Mouse (Mus musculus): ENCODE measurements around the gene Tspan2.

Gene Tspan2

DNA sequence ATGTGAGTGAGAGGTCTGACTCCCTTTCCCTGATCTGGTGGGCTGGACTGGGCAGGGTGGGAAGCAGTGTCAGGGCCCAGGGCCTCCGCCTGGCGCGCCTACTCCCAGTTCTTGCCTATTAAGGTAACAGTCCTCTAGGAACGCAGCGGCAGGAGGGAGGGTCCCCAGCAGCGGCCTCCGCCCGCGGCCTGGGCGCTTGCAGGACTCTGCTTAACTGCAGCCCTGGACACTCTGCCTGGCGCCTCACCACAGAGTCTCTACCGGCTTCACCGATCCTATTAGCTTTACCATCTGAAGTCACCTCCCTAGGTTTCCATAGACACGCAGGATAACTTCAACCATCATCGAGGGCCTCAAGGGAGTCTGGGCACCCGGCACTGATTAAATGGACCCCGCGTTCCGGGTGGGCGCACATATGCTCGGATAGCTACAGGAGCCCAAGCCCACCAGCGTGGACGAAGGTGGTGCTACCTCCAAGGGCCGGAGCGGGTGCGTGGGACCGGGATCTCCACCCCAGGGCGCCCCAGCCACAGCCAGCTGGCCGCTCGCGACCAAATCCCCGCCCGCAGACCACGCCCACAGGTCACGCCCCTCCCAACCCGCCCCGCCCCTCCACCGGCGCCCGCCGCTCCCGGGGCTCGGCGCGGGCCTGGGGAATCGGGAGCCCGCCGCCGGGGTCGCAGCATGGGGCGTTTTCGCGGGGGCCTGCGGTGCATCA lies at the start of gene Tspan2:
TSS of gene Tspan2 (plus strand) at position 217 of the 718 bp plus-strand sequence.
- peak; percentile 72 to 81 for DNase-seq

DNA sequence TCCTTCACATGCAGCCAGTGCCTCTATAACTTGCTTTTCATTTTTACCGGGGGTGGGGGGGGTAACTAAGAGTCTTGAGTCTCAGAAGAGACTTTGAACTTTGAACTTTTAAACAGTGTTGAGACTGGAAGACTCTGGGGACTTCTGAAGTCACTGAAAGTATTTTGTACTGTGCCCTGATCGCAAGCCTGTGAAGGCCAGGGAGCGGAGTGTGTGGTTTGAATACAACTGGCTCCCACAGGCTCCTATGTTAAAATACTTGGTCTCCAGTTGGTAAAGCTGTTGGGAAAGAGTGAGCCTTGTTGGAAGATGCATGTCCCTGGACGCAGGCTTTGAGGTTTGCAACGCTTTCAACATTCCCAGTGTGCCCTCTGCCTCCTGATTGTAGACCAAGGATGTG lies 47.5 kb upstream of the Tspan2 start:
- DNase-seq, result no peak

DNA sequence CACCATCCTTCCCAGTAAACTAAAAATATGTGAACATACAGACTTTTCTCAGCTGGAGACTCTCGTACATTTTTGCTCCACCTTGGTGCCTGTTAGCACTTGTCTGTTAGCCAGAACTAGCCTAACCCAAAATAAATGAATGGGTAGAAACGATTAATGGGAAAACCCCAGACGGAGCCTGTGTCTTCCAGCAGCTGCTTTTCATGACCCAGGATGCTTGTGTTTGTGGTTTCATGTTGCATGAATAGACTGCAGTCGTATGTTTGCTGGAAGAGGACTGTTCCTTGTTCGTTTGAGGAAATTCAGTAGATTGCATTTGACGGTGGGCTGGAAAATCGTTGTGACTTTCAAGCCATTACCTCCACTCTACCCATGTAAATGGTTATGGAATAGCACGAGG lies 46.5 kb upstream of the Tspan2 start:
- DNase-seq, result no peak

DNA sequence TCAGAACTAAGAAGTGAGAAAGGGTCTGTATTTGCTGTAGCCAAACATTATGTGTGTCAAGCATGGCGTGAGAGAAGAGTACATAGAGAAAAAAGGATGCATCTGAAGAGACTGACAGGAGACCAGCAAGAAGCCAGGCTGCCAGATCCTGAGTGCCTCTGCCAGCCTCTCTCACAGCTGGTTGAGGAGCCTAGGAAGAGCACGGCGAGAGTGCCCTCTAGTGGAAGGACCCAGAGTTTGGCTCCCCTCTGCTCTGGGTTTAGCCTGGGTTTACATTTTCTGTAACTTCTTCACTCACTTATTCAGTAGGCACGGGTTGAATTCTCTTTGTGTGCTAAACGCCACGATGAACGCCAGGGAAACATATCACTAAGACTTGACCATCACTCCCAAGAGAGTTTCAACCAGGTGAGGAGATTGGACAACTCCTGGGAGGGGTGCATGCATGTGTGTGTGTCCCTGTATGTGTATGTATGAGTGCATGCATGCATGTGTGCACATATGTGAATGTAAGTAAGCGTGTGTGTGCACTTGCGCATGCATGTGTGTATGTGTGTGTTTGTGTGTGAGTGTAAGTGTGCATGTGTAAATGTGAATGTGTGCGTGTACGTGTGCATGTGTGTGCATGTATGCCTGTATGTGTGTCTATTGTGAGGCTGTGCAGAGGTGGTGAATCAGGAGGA lies 42.4 kb upstream of the Tspan2 start:
- DNase-seq, result peak; percentile 60 to 74

DNA sequence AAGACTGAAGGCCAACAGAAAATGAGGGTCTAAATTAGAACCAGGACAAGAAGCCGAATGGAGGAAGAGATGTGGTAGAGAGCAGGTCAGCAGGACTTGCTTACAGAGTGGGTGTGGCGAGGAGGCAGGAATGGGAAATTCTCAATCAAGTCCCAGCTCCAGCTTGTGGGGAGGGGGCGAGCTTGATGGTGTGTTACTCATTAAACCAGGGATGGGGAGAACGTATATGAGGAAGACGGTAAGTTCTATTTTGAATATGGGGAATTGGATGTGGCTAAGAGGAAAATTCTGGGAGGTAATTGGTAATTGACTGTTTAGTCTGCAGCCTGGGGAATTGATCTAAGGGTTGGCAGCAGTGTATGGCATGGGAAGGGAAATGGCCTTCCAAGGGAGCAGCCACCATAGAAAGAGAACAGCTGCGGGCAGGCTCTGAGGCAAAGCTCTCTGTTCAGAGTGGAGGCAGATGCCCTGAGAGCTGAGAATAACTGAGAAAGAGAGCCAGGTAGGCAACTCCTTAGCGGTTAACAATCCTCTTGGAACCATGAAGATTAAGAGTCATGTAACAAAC lies 41.5 kb upstream of the Tspan2 start:
- DNase-seq, result no peak

DNA sequence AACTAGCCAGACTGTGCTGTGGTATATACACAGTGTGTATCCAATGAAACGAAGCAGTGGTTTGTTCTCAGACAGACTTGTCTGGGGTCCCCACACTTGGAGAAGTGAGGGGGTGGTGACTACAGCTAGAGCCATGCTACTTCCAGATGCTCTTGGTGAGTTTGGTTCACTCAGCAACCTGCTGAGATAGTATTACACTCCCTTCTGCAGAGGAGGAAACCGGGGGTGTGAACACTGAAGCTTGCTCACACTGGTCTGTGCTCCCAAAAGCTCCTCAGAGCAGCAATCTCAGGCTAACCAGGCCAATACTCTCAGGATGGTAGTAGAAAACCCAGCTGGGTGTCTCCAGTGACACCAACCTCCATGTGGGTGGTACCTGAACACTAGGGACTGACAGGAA lies 36.2 kb upstream of the Tspan2 start:
- no peak for DNase-seq

DNA sequence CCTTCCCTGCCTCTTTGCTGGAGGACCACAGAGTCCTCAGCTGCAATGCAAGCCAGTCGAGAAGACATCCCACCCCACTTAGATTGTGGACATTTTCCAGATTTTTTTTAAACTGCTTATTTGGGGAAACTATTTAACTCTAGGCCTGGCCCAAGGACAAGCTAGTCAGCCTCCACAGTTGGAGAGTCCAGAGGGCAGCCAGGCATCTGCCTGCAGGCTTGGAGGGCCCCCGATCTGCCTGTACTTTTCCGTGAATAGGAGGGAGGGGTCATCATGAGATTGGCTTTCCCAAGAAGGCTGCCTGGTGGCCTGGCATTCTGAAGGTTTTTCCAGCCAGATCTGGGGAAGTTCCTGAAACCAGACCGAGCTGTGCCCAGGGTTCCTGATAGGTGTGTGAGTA lies 33.0 kb upstream of the Tspan2 start:
- no peak for DNase-seq

DNA sequence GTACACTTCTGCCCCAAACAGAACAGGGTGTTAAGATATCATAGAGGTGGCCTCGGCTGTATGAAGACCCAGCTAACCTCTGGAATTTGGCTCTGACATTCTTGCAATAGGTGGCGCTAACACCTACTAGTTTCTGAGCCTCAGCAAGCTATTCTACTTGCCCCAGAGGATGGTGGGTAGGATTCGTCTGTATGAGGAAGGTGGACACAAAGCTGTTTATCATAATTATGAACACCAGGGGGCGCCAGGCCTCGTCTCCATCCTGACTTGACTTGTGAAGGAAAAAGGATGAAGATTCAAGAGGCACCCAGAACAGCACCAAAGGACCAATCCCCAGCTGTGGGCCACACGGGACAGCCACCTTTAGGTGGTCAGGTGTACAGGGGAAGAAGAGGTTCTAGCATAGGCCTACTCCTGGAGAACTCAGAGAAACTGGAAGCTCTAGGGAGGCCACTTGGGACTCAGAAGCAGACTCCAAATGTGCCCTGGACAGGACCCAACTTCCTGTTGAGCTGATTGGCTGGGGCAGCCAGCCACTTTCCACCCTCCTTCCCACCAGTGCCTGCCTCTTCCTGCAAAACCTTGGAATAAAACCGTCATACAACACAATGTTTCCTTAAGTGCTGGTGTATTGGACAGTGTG lies 32.3 kb upstream of the Tspan2 start:
- DNase-seq, result peak; percentile 29 to 44

DNA sequence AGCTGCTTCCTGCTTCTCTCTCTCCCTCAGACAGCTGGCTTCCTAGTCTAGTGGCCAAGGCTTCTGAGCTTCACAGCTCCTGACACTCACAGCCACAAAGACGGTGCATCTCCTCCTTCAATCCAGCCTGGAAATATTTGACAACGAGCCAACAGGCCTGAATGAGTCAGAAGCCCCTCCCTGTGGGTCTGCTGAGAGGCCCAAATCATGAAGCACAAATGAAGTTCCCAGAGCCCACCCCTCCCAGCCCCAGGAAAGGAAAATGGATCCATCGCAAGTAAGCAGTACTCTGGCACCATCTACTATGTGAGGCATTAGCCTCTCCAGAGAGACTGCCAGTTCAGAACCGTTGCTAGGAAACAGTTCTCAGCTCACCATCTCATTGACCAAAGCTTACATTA lies 30.3 kb upstream of the Tspan2 start:
- DNase-seq, result no peak

DNA sequence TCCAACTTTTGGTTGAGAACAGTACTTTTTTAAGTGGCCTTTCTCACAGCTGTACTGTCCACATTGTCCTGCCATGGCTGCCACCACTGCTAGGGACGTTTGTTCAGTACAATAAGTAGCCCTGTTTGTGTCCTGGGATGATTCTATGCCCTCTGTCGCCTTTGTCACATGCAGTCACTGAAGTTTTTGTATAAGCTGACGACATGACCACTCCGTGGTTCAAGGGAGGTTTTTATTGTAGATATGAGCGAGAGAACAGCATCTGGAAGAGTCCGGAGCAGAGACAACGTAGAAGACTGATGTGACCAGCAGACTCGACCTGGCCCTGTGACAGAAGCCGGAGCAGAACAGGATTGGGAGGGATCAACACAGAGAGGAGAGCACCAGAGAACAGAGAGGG lies 25.7 kb upstream of the Tspan2 start:
- DNase-seq, result no peak

DNA sequence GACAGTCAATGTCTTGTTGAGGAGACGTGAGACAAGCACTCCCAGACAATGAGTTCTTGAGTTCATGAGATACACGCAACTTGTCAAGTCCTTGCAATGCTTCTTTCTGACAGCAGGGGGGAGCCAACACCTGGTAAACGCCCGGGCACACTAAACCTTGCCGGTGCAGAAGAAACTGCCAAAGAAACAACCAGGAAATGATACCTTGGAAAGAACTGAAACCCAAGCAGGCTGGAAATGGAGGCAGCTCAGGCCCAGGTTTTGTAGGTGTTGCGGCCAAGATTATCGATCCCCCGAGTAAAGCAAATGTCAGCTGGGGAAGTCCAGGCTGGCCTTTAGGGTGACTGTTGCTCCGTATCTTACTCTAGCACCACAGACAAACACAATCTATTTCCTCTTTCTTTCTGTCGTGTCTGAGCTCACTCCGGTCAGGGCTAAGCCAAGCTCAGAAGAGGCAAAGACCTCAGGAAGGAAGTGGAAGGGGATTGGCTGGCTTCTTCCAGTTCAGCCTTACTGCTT lies 19.2 kb upstream of the Tspan2 start:
- DNase-seq, result peak; percentile 79 to 88

DNA sequence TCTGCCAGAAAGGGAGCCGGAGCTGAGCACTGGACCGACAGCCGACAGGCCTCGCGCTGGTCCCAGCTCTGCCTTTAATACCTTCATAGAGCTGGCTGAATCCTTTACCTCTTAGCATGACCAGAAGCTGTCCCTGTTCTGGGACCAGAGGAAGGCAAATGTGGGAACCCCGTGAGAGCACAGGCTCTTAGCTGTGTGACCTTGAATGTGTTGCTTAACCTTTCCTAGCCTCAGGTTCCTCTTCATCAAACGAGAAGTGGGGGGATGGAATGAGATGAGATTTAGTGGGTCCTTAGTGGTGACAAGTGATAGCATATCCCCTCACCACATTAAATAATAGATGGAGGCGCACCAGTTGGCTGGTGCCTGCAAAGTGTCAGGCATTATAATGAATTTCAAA lies 18.5 kb upstream of the Tspan2 start:
- no peak for DNase-seq

DNA sequence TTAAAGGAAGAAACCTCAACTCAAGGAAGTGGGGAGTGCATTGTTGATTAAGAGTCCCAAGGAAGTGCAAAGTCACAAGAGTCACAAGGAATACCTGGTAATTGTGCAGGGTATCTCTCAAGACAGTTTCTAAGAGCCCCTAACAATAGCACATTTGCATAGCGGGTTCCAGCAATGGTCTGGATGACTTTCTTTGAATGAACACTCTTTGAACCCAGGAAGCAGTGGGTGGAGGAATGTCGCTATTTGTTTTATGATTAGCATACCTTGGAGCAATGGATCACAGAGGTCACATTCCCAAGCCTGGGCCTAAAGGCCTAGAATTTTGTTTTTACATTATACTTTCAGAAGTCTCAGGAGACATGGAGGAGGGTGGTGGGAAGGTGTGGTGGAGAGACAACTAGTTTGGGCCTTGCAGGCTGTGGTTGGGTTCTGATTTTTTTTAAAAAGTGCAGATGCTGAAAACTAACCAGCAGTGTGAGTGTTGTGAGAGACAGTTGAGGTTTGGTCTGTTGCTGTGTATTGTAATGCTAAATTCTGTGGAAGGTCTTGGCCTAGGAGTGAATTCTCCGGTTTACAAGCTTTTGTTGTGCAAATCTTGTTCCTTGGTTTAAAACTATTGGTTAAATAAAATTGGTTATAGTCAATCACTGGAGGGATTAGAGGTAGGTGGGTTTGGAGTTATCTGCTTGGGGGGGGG lies 16.6 kb upstream of the Tspan2 start:
- no peak for DNase-seq

DNA sequence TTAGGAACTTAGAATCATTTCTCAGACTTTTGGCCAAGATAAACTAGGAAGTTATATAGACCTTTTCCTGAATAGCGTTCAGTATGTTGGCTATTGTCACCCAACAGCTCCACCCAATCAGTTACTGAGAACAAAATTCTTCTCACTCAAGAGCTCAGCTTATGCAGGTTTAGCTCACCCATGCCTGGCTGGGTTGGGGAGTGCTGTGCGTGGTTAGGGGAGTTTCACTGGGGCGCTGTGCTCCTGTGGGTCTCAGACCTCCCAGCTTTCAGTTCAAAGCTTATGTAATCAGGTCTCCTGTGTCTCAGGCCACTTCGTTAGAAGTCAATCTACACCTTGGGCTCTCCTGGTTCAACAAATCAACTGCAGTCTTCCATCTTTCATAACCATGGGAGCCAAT lies 11.2 kb upstream of the Tspan2 start:
- no peak for DNase-seq

DNA sequence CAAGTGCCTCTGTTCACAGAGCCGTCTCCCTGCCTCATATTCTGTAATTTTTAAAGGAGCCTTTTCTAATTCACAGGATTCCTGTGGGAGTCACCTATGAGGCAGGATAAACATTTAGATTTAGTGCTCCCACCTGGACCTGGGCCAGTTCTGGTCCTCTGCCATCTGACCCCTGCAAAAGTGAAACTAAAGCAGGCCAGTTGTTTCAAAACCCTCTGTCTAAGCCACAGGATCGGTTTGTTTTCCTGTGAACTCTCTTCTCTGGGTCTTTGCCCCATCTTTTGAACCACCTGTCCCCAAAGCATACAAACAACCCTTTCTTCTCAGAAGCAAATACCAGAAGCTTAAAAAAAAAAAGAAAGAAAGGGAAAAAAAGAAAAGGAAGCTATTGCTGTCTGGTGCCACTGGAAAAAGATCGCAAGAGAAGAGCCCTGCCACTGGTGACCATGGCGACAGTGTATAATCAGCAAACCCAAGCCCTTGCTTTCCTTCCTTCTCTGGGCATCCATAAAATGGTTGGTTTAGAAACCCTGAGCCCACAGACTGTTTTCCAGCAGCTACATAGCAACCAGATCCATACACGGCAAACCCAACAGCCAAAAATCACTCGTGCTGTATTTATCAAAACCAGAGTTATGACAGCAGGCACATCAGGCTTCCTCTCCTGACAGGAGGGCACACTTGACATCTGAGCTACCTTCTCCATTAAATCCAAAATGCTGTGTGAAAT lies 10.3 kb upstream of the Tspan2 start:
- no peak for DNase-seq

DNA sequence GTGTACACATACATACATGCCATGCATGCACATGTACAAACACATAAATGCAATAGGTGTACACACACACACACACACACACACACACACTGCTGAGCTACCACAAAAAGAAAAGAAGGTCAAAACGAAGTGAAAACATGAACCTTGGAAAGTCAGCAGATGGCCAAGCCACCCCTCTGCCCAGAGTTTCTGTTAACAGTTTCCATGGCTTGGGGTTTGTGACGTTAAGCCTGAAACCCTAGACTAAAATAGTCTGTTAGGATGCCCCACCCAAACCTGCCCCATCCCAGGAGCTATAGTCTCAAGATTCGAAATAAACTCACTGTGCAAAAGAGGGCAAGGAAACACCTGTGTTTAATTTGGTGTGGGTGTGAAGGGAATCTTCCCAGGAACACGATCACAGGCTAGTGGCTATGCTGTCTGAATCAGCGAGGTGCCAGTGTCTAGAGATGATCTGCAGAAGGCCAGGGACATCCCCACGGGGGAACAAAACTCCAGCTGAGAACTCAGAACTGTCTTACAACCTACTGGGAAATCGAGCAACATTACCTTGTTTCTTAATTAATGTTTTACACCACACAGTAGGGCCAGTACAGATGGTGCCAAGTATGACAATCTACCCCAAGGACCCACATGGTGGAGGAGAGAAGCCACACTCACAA lies 9.4 kb upstream of the Tspan2 start:
- DNase-seq, result no peak

DNA sequence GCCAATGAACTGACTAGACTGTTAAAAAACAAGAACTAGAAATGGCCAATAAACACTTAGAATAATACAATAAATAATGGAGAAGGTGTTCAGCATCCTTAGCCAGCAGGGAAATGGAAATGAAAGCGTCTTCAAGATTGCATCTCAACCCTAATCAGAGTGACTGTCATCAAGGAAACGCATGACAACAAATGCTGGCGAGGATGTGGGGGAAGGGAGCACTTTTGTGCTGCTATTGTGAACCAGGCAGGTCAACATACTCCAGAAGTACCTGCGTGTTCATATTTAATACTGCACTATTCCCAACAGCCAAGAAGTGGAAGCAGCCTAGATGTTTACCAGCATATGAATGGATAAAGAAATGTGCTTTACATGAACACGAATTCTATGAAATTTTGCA lies 4.9 kb upstream of the Tspan2 start:
- no peak for DNase-seq

DNA sequence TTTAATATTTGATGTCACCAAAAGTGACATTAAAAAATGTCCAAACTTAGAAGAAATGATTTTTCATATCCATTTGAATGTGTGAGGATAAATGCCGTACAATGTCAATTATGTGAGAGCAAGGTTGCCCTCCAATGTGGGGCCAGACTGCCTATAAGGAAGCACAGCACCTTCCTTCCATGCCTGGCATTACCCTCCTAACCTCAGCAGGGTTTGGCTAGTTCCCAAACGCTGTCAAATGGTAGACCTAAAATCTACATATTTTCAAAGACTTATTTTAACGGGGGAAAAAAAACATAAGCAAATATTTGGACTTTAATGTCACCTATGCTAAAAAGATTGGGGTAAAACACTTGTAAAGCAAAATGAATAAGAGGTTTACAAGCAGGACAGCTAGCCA lies 3.2 kb upstream of the Tspan2 start:
- DNase-seq, result no peak

DNA sequence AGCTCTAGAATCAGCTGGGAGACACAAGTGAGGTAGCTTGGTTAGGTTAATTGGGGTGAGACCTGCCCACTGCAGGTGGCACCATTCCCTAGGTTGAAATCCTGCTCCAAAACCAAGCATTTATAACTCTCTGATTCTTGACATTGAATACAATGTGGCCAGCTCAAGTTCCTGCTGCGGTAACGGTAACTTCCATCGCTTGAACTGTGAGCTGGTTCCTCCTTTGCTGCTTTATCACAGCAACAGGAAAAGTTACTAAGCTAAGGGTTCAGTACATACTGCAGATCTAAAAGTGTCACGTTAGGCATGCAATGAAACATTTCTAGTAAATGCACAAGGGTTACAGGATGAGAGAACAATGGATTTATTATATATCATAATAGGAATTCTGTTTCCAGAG lies 1.7 kb upstream of the Tspan2 start:
- DNase-seq, result no peak

DNA sequence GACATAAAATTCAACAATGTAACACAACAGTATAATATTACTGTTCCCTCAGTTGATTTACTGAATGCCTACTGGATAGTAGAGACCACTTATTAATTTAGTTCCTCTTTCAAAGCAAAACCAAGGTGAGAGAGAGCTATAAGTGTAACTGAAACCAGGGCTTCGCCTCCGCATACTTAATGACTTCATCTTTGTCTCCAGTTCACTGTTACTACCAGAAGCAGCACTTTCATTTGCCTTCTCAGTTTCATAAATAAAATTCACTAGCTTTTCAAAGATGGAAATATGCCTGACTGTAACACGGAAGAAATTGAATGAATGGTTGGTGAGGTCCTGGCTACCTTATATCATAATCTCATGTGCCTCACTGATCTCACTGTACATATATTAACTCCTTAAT lies 1.3 kb upstream of the Tspan2 start:
- DNase-seq, result no peak

DNA sequence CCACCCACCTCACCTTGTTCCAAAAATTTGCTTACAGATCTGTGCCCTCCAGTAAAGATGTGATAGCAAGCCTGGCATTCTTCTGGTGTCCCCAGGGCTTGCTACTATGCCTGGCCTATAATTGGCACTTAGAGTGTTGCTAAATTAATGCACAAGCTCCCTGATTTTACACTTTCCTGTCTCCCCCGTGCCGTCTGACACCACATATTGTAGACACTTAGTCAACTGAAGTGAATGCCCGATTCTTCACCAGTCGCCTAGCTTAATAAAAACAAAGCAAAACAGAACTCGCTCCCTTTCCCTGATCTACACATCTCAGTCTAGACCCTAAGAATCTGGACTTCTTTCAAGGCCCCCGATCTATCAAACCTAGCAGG lies 405 bp upstream of the Tspan2 start:
- no peak for DNase-seq

DNA sequence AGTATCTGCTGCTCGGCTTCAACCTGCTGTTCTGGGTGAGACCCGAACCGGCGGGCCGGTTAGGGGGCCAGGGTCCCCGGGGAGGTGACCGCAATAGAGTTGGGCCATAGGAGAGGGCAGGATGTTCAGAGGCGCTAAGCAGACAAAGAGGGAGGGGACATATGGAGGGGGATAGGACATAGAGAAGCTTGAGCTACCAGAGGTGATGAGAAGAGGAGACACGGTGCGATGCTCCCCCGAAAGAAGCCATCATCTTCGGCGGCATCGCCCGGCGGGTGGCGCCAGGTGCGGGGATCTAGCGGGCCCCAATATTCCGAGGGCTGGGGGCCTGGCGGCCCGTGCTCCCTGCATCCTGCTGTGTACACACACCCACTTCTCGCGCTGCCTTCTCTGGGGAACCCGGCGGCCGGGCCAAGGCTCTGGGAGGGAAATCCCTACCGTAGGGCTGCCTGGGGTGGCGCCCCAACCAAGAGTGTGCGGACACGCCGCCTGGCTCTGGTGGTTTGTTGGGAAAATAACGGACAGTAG lies 766 bp downstream of the Tspan2 start:
- DNase-seq, result peak in 1 of 2 experiments; percentile 51

All from cerebellum, postnatal 25 days (tissue).